Comparison of ENCODE assay signal across 8 mouse cellular contexts in genomic region chr7:100907231-100907630, GRCm38 (mm10). TPM values are rescaled to one million over a fixed set of nuclear protein-coding genes. Genes with fewer than 3 reads are reported as not detected.
A peak's percentile ranks its signal among the peaks of the same experiment; 100 is the strongest.
DNase-seq lines count a peak whose midpoint lies in the region; ATAC-seq lines count a peak whose summit lies in the region.

No protein-coding gene starts in this region.

- no peaks in the 10 kb centered on the region for H3K9me3 ChIP-seq in liver, embryonic 11.5 days (ENCODE audit: control insufficient read depth, low read length)
- H3K9me3 ChIP-seq in hindbrain, embryonic 14.5 days (ENCODE audit: control insufficient read depth, low read length) = no peaks in the 10 kb centered on the region

- no peaks in the 10 kb centered on the region for H3K36me3 ChIP-seq in liver, embryonic 11.5 days (ENCODE audit: control insufficient read depth, insufficient read depth, low read length)
- H3K36me3 ChIP-seq in hindbrain, embryonic 14.5 days (replicated peaks; ENCODE audit: control insufficient read depth, insufficient read depth) = no peaks in the 10 kb centered on the region

- no peak overlapping the region for H3K4me3 ChIP-seq in liver, embryonic 11.5 days (ENCODE audit: low read depth, low read length)
- H3K4me3 ChIP-seq in hindbrain, embryonic 14.5 days (replicated peaks; ENCODE audit: low read length) = no peak overlapping the region

- 0% methylated on average over 1 of the region's 1 CpGs for WGBS in liver, embryonic 11.5 days
- WGBS in hindbrain, embryonic 14.5 days = 0% methylated on average over 1 of the region's 1 CpGs

- no peak overlapping the region for H3K27ac ChIP-seq in liver, embryonic 11.5 days (ENCODE audit: low read depth, low read length)
- H3K27ac ChIP-seq in hindbrain, embryonic 14.5 days = no peak overlapping the region

- H3K9ac ChIP-seq in liver, embryonic 11.5 days (ENCODE audit: low read depth, low read length) = no peak overlapping the region
- H3K9ac ChIP-seq in hindbrain, embryonic 14.5 days = no peak overlapping the region; the same call in 1 of the 2 replicates

- H3K4me2 ChIP-seq in liver, embryonic 11.5 days = no peak overlapping the region
- no peak overlapping the region for H3K4me2 ChIP-seq in hindbrain, embryonic 14.5 days (replicated peaks)

- no peaks in the 10 kb centered on the region for H3K27me3 ChIP-seq in liver, embryonic 11.5 days (replicated peaks; ENCODE audit: control insufficient read depth, insufficient read depth, low read length)
- H3K27me3 ChIP-seq in hindbrain, embryonic 14.5 days (ENCODE audit: control insufficient read depth, insufficient read depth, low read length) = no peaks in the 10 kb centered on the region

- H3K4me1 ChIP-seq in liver, embryonic 11.5 days (replicated peaks; ENCODE audit: control insufficient read depth, insufficient read depth, low read length) = peaks cover 24% of the 10 kb centered on the region
- peaks cover 11% of the 10 kb centered on the region for H3K4me1 ChIP-seq in hindbrain, embryonic 14.5 days (replicated peaks; ENCODE audit: control insufficient read depth, insufficient read depth, low read length)

- ATAC-seq in liver, embryonic 11.5 days (replicated peaks; ENCODE audit: low FRiP score) = no peak
- ATAC-seq in hindbrain, embryonic 14.5 days (ENCODE audit: low FRiP score) = no peak
- peak; percentile 88 for ATAC-seq in megakaryocyte progenitor cell, adult 5-6 weeks (replicated peaks; ENCODE audit: poor library complexity)

- peak; percentile 73 for DNase-seq in liver
- no peak for DNase-seq in liver, embryonic 11.5 days (ENCODE audit: low spot score)
- DNase-seq in cerebellum, adult 9-11 months = peak; percentile 59
- DNase-seq in frontal cortex, adult 2 months (ENCODE audit: extremely low spot score in 1 of 2, low spot score in 1 of 2) = peak; percentile 61 to 93
- peak; percentile 88 for DNase-seq in hindbrain, embryonic 14.5 days (ENCODE audit: low spot score)
- peak; percentile 74 to 90 for DNase-seq in layer of hippocampus, postnatal 25 days (ENCODE audit: extremely low spot score in 1 of 2, low spot score in 1 of 2)
- peak; percentile 61 to 82 for DNase-seq in spleen, postnatal 10 days (ENCODE audit: low spot score in 2 of 2)

RNA-seq across cellular contexts. Expression of gene Arhgef17, which starts 24.7 kb away (rescaled TPM):
- polyA plus RNA-seq in liver, embryonic 11.5 days (2014; fragmentation: Nextera tagmentation; extraction: Ambion mirVana) = 4.5 and 5.4 TPM in 2 replicates
- polyA plus RNA-seq in frontal cortex, adult 2 months (2012; rRNA removed) = 74.9 and 86.0 TPM in 2 replicates
- polyA plus RNA-seq in hindbrain, embryonic 14.5 days (2014; fragmentation: Nextera tagmentation; extraction: Ambion mirVana) = 15.5 and 19.5 TPM in 2 replicates
- total RNA-seq in layer of hippocampus, postnatal 25 days (2021) = 100 to 1,000 TPM; 140 to 146 TPM
- 0.12 and 0.44 TPM in 2 replicates for total RNA-seq in megakaryocyte progenitor cell, adult 5-6 weeks (2015)
- 0.08 TPM in 1 of 2 replicates, not detected in the other for total RNA-seq in megakaryocyte progenitor cell, adult 5-6 weeks (2017)

RNA-seq across cellular contexts. Expression of gene Relt, which starts 44.0 kb away (rescaled TPM):
- 14.6 and 17.0 TPM in 2 replicates for polyA plus RNA-seq in liver, embryonic 11.5 days (2014; fragmentation: Nextera tagmentation; extraction: Ambion mirVana)
- 12.2 and 12.4 TPM in 2 replicates for polyA plus RNA-seq in frontal cortex, adult 2 months (2012; rRNA removed)
- polyA plus RNA-seq in hindbrain, embryonic 14.5 days (2014; fragmentation: Nextera tagmentation; extraction: Ambion mirVana) = 4.3 and 5.0 TPM in 2 replicates
- total RNA-seq in layer of hippocampus, postnatal 25 days (2021) = 10 to 100 TPM; 10.1 to 10.4 TPM
- total RNA-seq in megakaryocyte progenitor cell, adult 5-6 weeks (2015) = 8.2 and 9.0 TPM in 2 replicates
- total RNA-seq in megakaryocyte progenitor cell, adult 5-6 weeks (2017) = 6.3 and 13.1 TPM in 2 replicates
